Mouse (Mus musculus) neutrophil, adult 83 days (primary cell): Measurements from ENCODE around the gene Tpx2. TPM values are rescaled to one million over a fixed set of nuclear protein-coding genes. Genes with fewer than 3 reads are reported as not detected.

ENCODE experiments used
- total RNA-seq, 2 experiments: library from RNA; stranded (reverse); gene quantifications; one replicate each; pipeline ENCODE4 v1.2.4; 2023

The Tpx2 gene
- 10 to 100 TPM; 56.2 to 59.7 TPM for total RNA-seq

GRCm38 (mm10) chr2:152847815-152848302, at the start of gene Tpx2:
Tpx2 (plus strand) TSS chr2:152847964.

GRCm38 (mm10) chr2:152831019-152831878, 16.5 kb upstream of the Tpx2 start, which contains the start of gene Bcl2l1:
Bcl2l1 (minus strand) TSS chr2:152831728.

GRCm38 (mm10) chr2:152911031-152911430, 63.3 kb downstream of the Tpx2 start, which contains the start of gene Mylk2:
Mylk2 (plus strand) TSS chr2:152911352.

GRCm38 (mm10) chr2:152933048-152933447, 85.3 kb downstream of the Tpx2 start, which contains the start of gene Foxs1:
Foxs1 (minus strand) TSS chr2:152933208.

Other genes starting within 250 kb of the Tpx2 start
- not detected for gene Defb45, start 248.6 kb upstream of the Tpx2 start, total RNA-seq
- gene Defb36, start 243.6 kb upstream of the Tpx2 start, total RNA-seq: not detected
- not detected for gene Defb25, start 224.9 kb upstream of the Tpx2 start, total RNA-seq
- 10 to 100 TPM in 1 of 2 experiments, 1 to 10 TPM in 1; 9.6 to 13.4 TPM for gene Rem1, start 221.0 kb upstream of the Tpx2 start, total RNA-seq
- 100 to 1,000 TPM; 132 to 140 TPM for gene H13, start 178.5 kb upstream of the Tpx2 start, total RNA-seq
- gene Mcts2, start 160.9 kb upstream of the Tpx2 start, total RNA-seq: 10 to 100 TPM; 12.2 to 18.7 TPM
- gene Id1, start 111.7 kb upstream of the Tpx2 start, total RNA-seq: 10 to 100 TPM; 72.5 to 80.1 TPM
- gene Cox4i2, start 93.8 kb upstream of the Tpx2 start, total RNA-seq: not detected
- 10 to 100 TPM; 23.5 to 26.7 TPM for gene Bcl2l1, start 16.2 kb upstream of the Tpx2 start, total RNA-seq
- gene Mylk2, start 63.4 kb downstream of the Tpx2 start, total RNA-seq: not detected
- gene Foxs1, start 85.2 kb downstream of the Tpx2 start, total RNA-seq: not detected
- not detected for gene Dusp15, start 103.7 kb downstream of the Tpx2 start, total RNA-seq
- gene Ttll9, start 114.5 kb downstream of the Tpx2 start, total RNA-seq: not detected
- gene Pdrg1, start 167.5 kb downstream of the Tpx2 start, total RNA-seq: 10 to 100 TPM; 14.9 to 16.5 TPM
- not detected for gene Xkr7, start 183.9 kb downstream of the Tpx2 start, total RNA-seq
- gene Ccm2l, start 218.0 kb downstream of the Tpx2 start, total RNA-seq: 1 to 10 TPM; 1.3 to 1.4 TPM